Mouse (Mus musculus): ENCODE measurements around the gene Clpp.

- TF ChIP-seq CTCF (IDR thresholded peaks at IDR 0.05; ENCODE audit: extremely low read depth, insufficient read depth, insufficient read length, insufficient replicate concordance): no peak
- no peak for TF ChIP-seq POLR2A (IDR thresholded peaks at IDR 0.05; ENCODE audit: low read depth, low read length)
Measured at GRCm38 (mm10) chr17:56974708-56975240, 15.3 kb upstream of the Clpp start.

Measured in spleen, adult 2 months (tissue).